Comparison of ENCODE assay signal across 22 mouse cellular contexts in genomic region chrX:152039865-152040264, GRCm38 (mm10). TPM values are rescaled to one million over a fixed set of nuclear protein-coding genes. Genes with fewer than 3 reads are reported as not detected.
DNase-seq lines count a peak whose midpoint lies in the region; ATAC-seq and TF ChIP-seq lines count a peak whose summit lies in the region.
"Had no signal": no experiment of that assay in that cellular context is flagged by ENCODE, and none has a peak within 500 bp of the region (broad histone marks: within the 10 kb centered on the region; RNA-seq: fewer than 3 reads in every experiment).

No protein-coding gene starts in this region.

- H3K4me2 ChIP-seq in liver, embryonic 11.5 days: no peak overlapping the region
- peak overlapping the region; percentile 14; the same call in 1 of the 2 replicates for H3K4me2 ChIP-seq in liver, embryonic 12.5 days
- no peak overlapping the region for H3K4me2 ChIP-seq in liver, embryonic 16.5 days (ENCODE audit: low read depth, low read length)
- H3K4me2 ChIP-seq: embryonic facial prominence, embryonic 15.5 days; heart, embryonic 13.5 days; hindbrain, embryonic 15.5 days had no signal

- no peak overlapping the region for H3K9ac ChIP-seq in liver, embryonic 11.5 days (ENCODE audit: low read depth, low read length)
- H3K9ac ChIP-seq in liver, embryonic 12.5 days: no peak overlapping the region
- no peak overlapping the region for H3K9ac ChIP-seq in liver, embryonic 16.5 days (ENCODE audit: low read depth, low read length)
- H3K9ac ChIP-seq: embryonic facial prominence, embryonic 15.5 days; heart, embryonic 13.5 days; hindbrain, embryonic 15.5 days had no signal

- no peaks in the 10 kb centered on the region for H3K4me1 ChIP-seq in liver, embryonic 11.5 days (replicated peaks; ENCODE audit: control insufficient read depth, insufficient read depth, low read length)
- H3K4me1 ChIP-seq in liver, embryonic 12.5 days: peaks cover 12% of the 10 kb centered on the region; the same call in 1 of the 2 replicates
- no peaks in the 10 kb centered on the region; the same call in 1 of the 2 replicates for H3K4me1 ChIP-seq in liver, embryonic 16.5 days (ENCODE audit: control insufficient read depth, low read depth, low read length)
- H3K4me1 ChIP-seq: embryonic facial prominence, embryonic 15.5 days; forebrain, embryonic 10.5 days; heart, embryonic 13.5 days; hindbrain, embryonic 15.5 days had no signal

- no peak for TF ChIP-seq CTCF in layer of hippocampus, adult 2 months (conservative IDR thresholded peaks at IDR 0.05)

- peak; percentile 82 for ATAC-seq in liver, embryonic 11.5 days (replicated peaks; ENCODE audit: low FRiP score)
- ATAC-seq in liver, embryonic 12.5 days: peak; percentile 86
- peak; percentile 74 for ATAC-seq in liver, embryonic 16.5 days (ENCODE audit: low read depth)
- ATAC-seq: forebrain, embryonic 14.5 days had no signal

- H3K27me3 ChIP-seq in liver, embryonic 11.5 days (replicated peaks; ENCODE audit: control insufficient read depth, insufficient read depth, low read length): peaks cover 14% of the 10 kb centered on the region; the same call in 1 of the 2 replicates
- no peaks in the 10 kb centered on the region for H3K27me3 ChIP-seq in liver, embryonic 12.5 days (replicated peaks)
- no peaks in the 10 kb centered on the region; the same call in 1 of the 2 replicates for H3K27me3 ChIP-seq in liver, embryonic 16.5 days (ENCODE audit: control insufficient read depth, insufficient read depth, low read depth, low read length)

- H3K9me3 ChIP-seq in liver, embryonic 11.5 days (ENCODE audit: control insufficient read depth, low read length): no peaks in the 10 kb centered on the region
- no peaks in the 10 kb centered on the region for H3K9me3 ChIP-seq in liver, embryonic 12.5 days (replicated peaks)
- H3K9me3 ChIP-seq in liver, embryonic 16.5 days (replicated peaks; ENCODE audit: control insufficient read depth, low read length): no peaks in the 10 kb centered on the region
- H3K9me3 ChIP-seq: embryonic facial prominence, embryonic 15.5 days; forebrain, embryonic 10.5 days; heart, embryonic 13.5 days; hindbrain, embryonic 15.5 days had no signal

- peaks cover 13% of the 10 kb centered on the region; the same call in 1 of the 2 replicates for H3K36me3 ChIP-seq in liver, embryonic 11.5 days (ENCODE audit: control insufficient read depth, insufficient read depth, low read length)
- peaks cover 65% of the 10 kb centered on the region for H3K36me3 ChIP-seq in liver, embryonic 12.5 days
- H3K36me3 ChIP-seq in liver, embryonic 16.5 days (ENCODE audit: control insufficient read depth, insufficient read depth): peaks cover 15% of the 10 kb centered on the region

- H3K27ac ChIP-seq in liver, embryonic 11.5 days (ENCODE audit: low read depth, low read length): peak overlapping the region; percentile 7; the same call in 1 of the 2 replicates
- H3K27ac ChIP-seq in liver, embryonic 12.5 days: peak overlapping the region; percentile 65
- peak overlapping the region; percentile 34; the same call in 1 of the 2 replicates for H3K27ac ChIP-seq in liver, embryonic 16.5 days (ENCODE audit: low read length)
- H3K27ac ChIP-seq in layer of hippocampus, adult 2 months: no peak overlapping the region
- H3K27ac ChIP-seq: embryonic facial prominence, embryonic 15.5 days; forebrain, embryonic 10.5 days; gastrocnemius, adult 2 months; heart, embryonic 13.5 days; hindbrain, embryonic 15.5 days had no signal

- no peak overlapping the region for H3K4me3 ChIP-seq in liver, embryonic 11.5 days (ENCODE audit: low read depth, low read length)
- no peak overlapping the region for H3K4me3 ChIP-seq in liver, embryonic 12.5 days
- no peak overlapping the region for H3K4me3 ChIP-seq in liver, embryonic 16.5 days (ENCODE audit: low read depth, low read length)
- H3K4me3 ChIP-seq in layer of hippocampus, adult 2 months: no peak overlapping the region
- H3K4me3 ChIP-seq: embryonic facial prominence, embryonic 15.5 days; erythroblast, embryonic 14.5 days; forebrain, embryonic 10.5 days; gastrocnemius, adult 2 months; heart, embryonic 13.5 days; hindbrain, embryonic 15.5 days had no signal

- no peak for DNase-seq in liver, embryonic 11.5 days (ENCODE audit: low spot score)
- no peak for DNase-seq in liver
- no peak for DNase-seq in layer of hippocampus, adult 2 months (ENCODE audit: low spot score in 2 of 2)
- no peak for DNase-seq in adrenal gland, postnatal 4 days (ENCODE audit: low spot score in 2 of 2)
- DNase-seq in layer of hippocampus, adult 9-10 months (ENCODE audit: low spot score): no peak
- no peak for DNase-seq in urinary bladder, postnatal 10 days (ENCODE audit: low spot score)
- DNase-seq: adrenal gland, postnatal 10 days; cerebellum, adult 2 months; cerebellum, postnatal 10 days; embryo, embryonic 11 days; gastrocnemius, adult 2 months; gastrocnemius, postnatal 36 days; heart, adult 11 months; heart, postnatal 36 days had no signal

RNA-seq across cellular contexts. Expression of gene Smc1a, which starts 23.6 kb away (rescaled TPM):
- 99.0 and 108 TPM in 2 replicates for polyA plus RNA-seq in liver, embryonic 11.5 days (2014; fragmentation: Nextera tagmentation; extraction: Ambion mirVana)
- 73.5 and 75.5 TPM in 2 replicates for polyA plus RNA-seq in liver, embryonic 12.5 days (2016; fragmentation: Nextera tagmentation; extraction: Ambion mirVana)
- 48.5 and 50.0 TPM in 2 replicates for polyA plus RNA-seq in liver, embryonic 16.5 days (2015; fragmentation: Nextera tagmentation; extraction: Ambion mirVana)
- total RNA-seq in layer of hippocampus, adult 2 months (2021): 10 to 100 TPM; 54.6 to 57.0 TPM
- 10 to 100 TPM; 75.4 to 85.8 TPM for total RNA-seq in adrenal gland, postnatal 4 days (2021)

RNA-seq across cellular contexts. Expression of gene Ribc1, which starts 23.8 kb away (rescaled TPM):
- polyA plus RNA-seq in liver, embryonic 11.5 days (2014; fragmentation: Nextera tagmentation; extraction: Ambion mirVana): 4.5 and 5.0 TPM in 2 replicates
- polyA plus RNA-seq in liver, embryonic 12.5 days (2016; fragmentation: Nextera tagmentation; extraction: Ambion mirVana): 3.1 and 3.4 TPM in 2 replicates
- polyA plus RNA-seq in liver, embryonic 16.5 days (2015; fragmentation: Nextera tagmentation; extraction: Ambion mirVana): 2.1 TPM in 2 replicates
- total RNA-seq in layer of hippocampus, adult 2 months (2021): 1 to 10 TPM in 1 of 2 experiments, under 1 TPM in 1; 0.22 to 1.4 TPM
- 1 to 10 TPM; 1.1 to 1.7 TPM for total RNA-seq in adrenal gland, postnatal 4 days (2021)

RNA-seq across cellular contexts. Expression of gene Hsd17b10, which starts 38.2 kb away (rescaled TPM):
- polyA plus RNA-seq in liver, embryonic 11.5 days (2014; fragmentation: Nextera tagmentation; extraction: Ambion mirVana): 149 and 152 TPM in 2 replicates
- polyA plus RNA-seq in liver, embryonic 12.5 days (2016; fragmentation: Nextera tagmentation; extraction: Ambion mirVana): 99.4 and 102 TPM in 2 replicates
- 131 and 140 TPM in 2 replicates for polyA plus RNA-seq in liver, embryonic 16.5 days (2015; fragmentation: Nextera tagmentation; extraction: Ambion mirVana)
- 10 to 100 TPM; 45.8 to 51.4 TPM for total RNA-seq in layer of hippocampus, adult 2 months (2021)
- total RNA-seq in adrenal gland, postnatal 4 days (2021): 100 to 1,000 TPM; 156 to 164 TPM
